Mouse (Mus musculus) c-Kit-positive CD71-positive TER-119-positive erythroid progenitor cells, embryonic 14.5 days (primary cell): Measurements from ENCODE around the gene Kng2.
"Not testable (repeated sequence)": the region's sequence is repeated elsewhere in the genome, so short reads cannot be mapped to it uniquely, and the experiment has no call there.

Experiments
- DNase-seq: peaks from one replicate; pipeline ENCODE4 v3.0.0-alpha.2; 2013; ENCODE audit warnings: low spot score

Kng2 gene

GRCm38 (mm10) chr16:22956085-22956439 is 73.2 kb downstream of the Kng2 start:
- no peak for DNase-seq

GRCm38 (mm10) chr16:22955397-22956084 is 73.7 kb downstream of the Kng2 start:
- no peak for DNase-seq

GRCm38 (mm10) chr16:22953069-22953468 is 76.2 kb downstream of the Kng2 start:
- DNase-seq: no peak

GRCm38 (mm10) chr16:22950840-22951395 is 78.4 kb downstream of the Kng2 start, which contains the start of gene Hrg:
Hrg (plus strand) TSS chr16:22951072.
- DNase-seq: no peak

- DNase-seq: no peak
These were observed 81.9 kb downstream of the Kng2 start for GRCm38 (mm10) chr16:22947371-22947770.

- not testable (repeated sequence) for DNase-seq
These were observed 87.3 kb downstream of the Kng2 start for GRCm38 (mm10) chr16:22941825-22942476.

- DNase-seq: no peak
These were observed 90.1 kb downstream of the Kng2 start for GRCm38 (mm10) chr16:22939120-22939695.

GRCm38 (mm10) chr16:22938541-22938940 is 90.7 kb downstream of the Kng2 start:
- no peak for DNase-seq

GRCm38 (mm10) chr16:22937631-22938030 is 91.7 kb downstream of the Kng2 start:
- no peak for DNase-seq
